Mouse (Mus musculus) B cell, adult 2 months (primary cell): ENCODE measurements around the gene Unc45b.

Experiments used
- DNase-seq, 2 experiments: peaks; one replicate each; pipeline ENCODE4 v3.0.0; 2022

The Unc45b gene

GRCm38 (mm10) chr11:82910250-82910649 is at the start of gene Unc45b:
Gene Unc45b (plus strand): TSS chr11:82910550.
- no peak for DNase-seq

DNA sequence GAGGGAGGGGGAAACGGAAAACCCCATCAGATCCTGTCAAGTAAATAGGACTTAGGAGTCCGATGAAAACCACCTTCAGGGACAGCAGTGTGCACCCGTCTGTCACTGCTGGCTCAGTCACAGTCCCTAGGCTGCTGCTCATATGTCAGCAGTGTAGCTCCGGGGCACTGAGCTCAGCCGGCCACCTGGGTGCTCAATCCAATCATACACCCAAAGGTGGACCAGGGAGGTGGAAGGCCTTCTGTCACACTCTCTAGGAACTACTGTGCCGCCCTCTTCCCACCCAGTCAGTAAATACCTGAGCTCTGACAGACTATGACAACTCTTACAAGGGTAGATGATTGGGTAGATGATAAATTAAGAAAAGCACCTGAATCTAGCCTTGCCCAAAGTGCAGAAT is 49.6 kb upstream of the Unc45b start:
- no peak for DNase-seq

DNA sequence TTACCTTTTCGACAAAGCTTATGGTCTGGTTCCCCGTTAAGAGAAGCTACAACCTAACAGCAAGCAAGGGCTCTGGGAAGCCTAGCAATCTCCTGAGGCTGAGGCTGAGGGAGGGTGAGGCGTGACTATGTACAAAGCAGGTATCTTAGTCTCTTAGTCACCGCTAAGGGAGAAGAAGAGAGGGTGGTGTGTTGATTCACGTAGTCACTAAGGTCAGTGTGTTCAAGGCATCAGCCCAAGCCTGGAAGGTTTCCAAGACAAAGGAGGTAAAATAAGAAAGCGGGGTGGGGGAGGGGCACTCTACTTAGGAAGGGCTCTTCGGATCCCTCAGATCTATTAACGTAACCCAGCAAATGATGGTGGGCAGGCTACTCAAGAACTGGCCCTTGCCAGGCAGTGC is 48.8 kb upstream of the Unc45b start:
- DNase-seq: no peak

DNA sequence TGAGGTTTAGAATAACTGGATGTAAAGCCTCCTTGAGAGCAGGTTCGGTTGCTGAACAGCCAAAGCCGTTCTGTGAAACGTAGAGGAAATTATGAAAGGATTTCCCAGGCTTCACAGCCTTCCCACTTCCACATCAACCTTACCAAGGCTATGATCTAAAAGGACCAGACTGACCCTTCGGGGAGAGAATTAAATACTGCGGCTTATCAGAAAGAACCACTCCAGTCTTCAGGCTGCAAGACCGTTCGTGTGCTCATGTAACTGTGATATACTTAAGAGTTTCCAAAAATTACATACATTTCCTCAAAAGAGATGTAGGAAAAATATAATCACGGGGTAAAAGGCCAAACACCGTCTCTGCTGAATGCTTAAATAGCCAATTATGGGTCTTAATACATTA is 47.7 kb upstream of the Unc45b start:
- no peak for DNase-seq

- DNase-seq: no peak
Measured at GRCm38 (mm10) chr11:82863059-82863458, 47.3 kb upstream of the Unc45b start.

- no peak for DNase-seq
Measured at GRCm38 (mm10) chr11:82863488-82863931, 46.8 kb upstream of the Unc45b start.

GRCm38 (mm10) chr11:82865957-82866356 is 44.4 kb upstream of the Unc45b start:
- DNase-seq: no peak

GRCm38 (mm10) chr11:82866850-82867564 is 43.3 kb upstream of the Unc45b start:
- no peak for DNase-seq

DNA sequence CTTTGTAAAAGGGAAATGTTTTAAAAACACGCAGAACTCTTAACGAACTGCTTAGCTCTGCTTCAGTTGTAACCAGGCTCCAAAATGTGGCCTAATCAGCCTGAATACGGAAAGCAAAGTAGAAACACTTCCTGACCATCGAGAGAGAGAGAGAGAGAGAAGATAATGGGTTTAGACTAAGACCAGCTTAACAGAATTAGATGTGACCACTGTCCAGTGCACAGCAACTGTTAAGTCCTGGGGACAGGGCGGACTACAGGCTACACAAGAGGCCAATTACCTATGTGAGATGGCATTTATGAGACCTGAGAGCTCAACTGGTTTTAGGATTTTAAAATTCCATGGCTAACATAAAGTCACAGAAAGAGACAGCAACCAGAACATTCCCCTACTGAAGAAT is 42.4 kb upstream of the Unc45b start:
- DNase-seq: no peak

DNA sequence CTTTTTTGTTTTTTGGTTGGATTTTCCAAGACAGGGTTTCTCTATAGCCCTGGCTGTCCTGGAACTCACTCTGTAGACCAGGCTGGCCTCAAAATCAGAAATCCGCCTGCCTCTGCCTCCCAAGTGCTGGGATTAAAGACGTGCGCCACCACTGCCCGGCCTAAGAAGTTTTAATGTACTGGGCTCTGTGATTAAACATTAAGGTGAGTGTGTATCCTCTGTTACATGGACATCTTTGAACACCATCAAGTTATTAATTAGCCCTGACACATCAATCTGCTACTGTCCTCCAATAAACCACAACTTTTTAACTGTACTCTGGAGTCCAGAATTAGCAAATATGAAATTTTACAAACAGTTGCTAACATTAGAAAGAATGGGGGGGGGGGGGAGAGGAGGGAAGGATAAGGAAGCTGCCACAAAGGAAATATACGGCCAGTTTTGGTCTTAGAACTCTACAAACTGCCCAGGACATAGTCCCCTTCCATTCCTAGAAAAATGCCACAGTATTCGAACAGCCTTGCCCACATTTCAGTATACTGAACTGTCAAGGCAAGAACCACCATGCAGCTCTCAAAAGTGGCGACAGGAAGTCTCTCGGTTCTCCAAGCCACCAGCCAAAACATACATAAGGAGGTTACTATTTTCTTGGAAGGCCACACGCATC is 40.7 kb upstream of the Unc45b start:
- DNase-seq: no peak

- DNase-seq: peak in 1 of 2 experiments; percentile 73
Measured at GRCm38 (mm10) chr11:82870173-82871030, 39.9 kb upstream of the Unc45b start.

GRCm38 (mm10) chr11:82871031-82871446 is 39.3 kb upstream of the Unc45b start, which contains the start of gene Rffl:
Gene Rffl (minus strand): TSS chr11:82871210.
- peak; percentile 96 to 97 for DNase-seq

DNA sequence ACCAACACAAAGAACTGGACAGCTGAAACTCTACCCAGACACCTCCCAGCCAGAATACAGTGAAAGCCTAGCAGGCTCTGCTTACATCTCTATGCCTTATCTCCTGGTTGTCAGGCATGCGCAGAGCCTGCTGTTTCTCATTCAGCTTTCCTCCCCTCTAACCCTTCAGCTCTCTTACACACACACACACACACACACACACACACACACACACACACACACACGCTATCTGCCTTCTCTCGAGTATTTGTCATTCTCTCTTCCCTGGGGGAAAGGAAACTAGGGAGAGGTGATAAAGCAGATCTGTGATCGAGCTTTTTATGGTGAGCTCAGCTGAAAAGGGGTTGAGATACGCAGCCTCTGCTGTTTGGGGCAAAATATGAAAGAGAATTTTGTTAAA is 35.4 kb upstream of the Unc45b start:
- DNase-seq: no peak

GRCm38 (mm10) chr11:82875631-82876030 is 34.7 kb upstream of the Unc45b start:
- no peak for DNase-seq

DNA sequence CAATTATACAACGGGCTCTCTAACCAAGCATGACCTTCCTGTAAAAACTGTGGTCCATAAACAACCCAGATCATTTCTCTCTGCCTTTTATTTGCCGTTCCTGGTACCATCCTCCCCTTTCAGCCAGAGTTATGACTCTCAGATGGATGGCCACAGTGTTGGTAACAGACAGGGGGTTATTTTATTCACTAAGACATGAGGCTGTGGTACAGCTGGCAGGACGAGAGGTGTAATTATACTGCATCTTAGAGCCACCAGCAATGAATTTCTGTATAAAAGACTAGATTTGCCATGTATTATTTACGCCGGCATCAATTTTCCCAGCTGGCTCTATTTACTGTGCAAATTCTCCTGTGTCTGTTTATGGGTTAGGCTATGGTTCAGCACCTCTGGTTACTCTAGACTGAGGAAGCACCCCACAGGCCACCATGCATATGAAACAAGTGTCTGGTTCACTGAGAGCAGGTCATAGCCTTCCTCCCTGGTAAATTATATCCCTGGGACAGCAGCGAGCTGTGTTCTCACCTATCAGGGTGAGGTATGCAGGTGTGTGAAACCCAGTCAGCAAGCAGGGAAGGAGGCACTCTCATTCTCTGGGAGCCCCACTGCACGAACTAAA is 32.5 kb upstream of the Unc45b start:
- no peak for DNase-seq

- DNase-seq: no peak
Measured at GRCm38 (mm10) chr11:82883180-82883579, 27.2 kb upstream of the Unc45b start.

DNA sequence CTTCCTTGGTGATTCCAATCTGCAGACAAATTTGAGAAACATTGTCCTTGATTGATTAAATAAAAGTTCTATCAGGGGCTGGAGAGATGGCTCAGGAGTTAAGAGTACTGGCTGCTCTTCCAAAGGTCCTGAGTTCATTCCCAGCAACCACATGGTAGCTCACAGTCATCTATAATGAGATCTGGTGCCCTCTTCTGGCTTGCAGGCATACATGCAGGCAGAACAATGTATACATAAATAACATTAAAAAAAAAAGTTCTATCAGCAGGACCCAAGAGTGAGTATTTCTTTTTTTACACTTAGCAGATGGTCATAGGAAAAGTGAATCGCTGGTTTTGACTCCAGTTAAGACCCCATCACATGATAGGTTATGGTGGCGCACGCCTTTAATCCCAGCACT is 23.8 kb upstream of the Unc45b start:
- DNase-seq: peak; percentile 21 to 30

DNA sequence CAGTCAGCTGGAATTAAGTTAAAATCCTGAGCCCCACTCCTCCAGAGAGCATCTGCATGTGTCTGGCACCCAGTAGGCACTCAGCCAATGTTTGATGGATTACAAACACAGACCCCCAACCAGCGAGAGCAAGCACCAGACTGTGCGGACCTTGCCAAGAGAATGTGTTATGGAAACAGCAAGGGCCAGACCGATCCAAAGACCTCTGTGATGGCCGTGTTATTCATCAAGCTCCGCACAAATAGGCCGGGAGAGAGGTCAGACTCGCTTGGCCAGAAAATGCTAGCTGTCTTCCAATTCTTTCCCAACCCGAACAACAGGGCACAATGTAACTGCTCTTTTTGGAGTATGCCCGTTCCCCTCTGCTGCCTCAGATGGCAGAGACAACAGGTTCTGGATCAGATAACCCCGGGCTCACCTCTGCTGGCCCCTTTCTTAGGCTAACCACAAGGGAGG is 21.8 kb upstream of the Unc45b start:
- DNase-seq: no peak

DNA sequence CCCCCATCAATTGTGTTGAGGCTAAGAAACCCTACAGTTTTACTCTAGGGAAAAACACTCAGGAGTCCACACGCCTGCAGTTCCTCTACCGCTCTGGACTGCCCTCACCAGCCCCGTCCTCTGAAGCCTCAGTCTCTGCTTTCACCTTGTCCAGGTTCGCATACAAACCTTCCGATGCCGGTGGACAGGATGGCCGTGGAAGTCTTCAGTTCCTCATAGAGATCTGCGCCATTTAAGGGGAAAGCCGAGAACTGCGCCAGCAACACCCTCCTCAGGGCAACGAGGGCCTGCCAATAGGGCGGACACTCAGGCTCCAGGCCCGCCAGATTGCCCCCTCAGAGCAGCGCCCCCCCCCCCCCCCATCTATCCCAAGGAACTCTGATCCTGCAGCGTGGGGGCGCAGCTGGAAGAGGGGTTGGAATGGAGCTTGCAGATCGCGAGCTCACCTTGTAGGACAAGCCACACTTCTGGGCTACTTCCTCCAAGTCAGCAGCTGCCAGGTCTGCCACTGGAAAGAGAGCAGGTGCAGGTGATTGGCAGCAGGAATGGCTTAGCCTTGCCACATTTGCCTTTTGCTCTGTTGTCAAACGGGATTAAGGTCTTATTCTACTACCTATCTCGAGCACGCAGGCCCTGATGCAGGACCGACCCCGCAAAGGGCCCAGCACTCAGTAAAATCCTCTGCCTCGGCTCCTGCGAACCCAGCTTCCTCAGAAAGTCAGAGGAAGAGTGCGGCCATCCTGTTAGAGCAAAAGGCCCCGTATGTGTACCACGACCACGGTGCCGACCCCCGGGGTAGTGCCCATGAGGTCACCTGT is 20.6 kb upstream of the Unc45b start:
- DNase-seq: peak; percentile 30 to 31

DNA sequence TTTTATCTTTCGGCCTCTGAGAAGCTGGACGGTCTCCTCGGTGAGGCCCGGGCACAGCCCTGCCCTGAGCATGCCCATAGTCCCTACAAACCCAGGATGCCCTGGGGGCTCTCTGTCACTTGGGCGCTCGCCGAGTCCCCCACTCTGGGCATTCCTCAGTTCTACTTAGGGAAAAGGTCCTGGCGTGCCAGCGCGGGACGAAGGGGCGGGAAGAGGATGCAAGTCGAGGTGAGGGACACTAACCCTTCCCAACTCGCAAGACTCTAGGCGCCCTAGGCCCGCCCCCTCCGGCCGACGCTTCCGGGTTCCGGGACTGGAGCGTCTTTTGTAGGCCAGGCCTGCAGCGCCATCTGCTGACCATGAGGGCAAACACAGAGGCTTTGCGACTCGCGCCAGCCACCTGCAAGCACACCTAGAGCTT is 20.0 kb upstream of the Unc45b start, which contains the start of gene Rad51d:
Gene Rad51d, minus strand, starts transcription at position 273 of the 421 bp plus-strand sequence.
- DNase-seq: peak; percentile 97

DNA sequence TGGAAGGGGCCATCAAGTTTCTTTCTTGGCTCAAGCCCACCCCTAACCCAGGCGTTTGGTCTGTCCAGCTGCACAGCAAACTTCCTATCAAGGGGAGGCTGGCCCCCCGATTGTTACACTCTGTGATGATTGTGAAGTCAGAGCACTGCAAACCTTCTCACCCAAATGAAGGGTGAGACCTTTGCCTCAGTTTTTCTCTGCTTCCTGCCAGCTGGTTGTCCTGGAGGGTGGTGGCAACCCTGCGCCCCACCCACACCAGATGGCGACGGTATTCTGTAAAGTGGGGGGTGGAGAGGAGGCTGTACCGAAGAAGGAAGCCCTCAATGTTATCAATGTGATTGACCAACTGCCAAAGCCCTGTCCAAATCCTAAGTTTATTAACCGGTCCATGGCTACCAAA is 18.4 kb upstream of the Unc45b start, which contains the start of gene Fndc8:
Gene Fndc8, plus strand, starts transcription at position 189 of the 400 bp plus-strand sequence.
- no peak for DNase-seq

- no peak for DNase-seq
Measured at GRCm38 (mm10) chr11:82897478-82897877, 12.9 kb upstream of the Unc45b start.
